Mouse (Mus musculus) embryonic facial prominence, embryonic 13.5 days (tissue): ENCODE results near the gene 2310011J03Rik. TPM values are rescaled to one million over a fixed set of nuclear protein-coding genes. Genes with fewer than 3 reads are reported as not detected.
A peak's percentile ranks its signal among the peaks of the same experiment; 100 is the strongest.

ENCODE experiments used
- ATAC-seq: fragments of 200-750 bp; cut with Nextera tagmentation; 2 replicates; pipeline ENCODE4 v1.8.0; 2017; ENCODE audit warnings: low read depth; ENCODE audit not compliant: insufficient number of reproducible peaks, insufficient read depth, low FRiP score, low TSS enrichment
- H3K27ac ChIP-seq: fragments of 300-500 bp; sonication (generic); 2 replicates; pipeline ENCODE4 v1.5.1; 2015; ENCODE audit warnings: moderate library complexity, mild to moderate bottlenecking, inconsistent platforms
- H3K27me3 ChIP-seq: fragments of 300-500 bp; sonication (generic); 2 replicates; pipeline ENCODE4 v1.6.1; 2015; ENCODE audit warnings: mild to moderate bottlenecking, inconsistent platforms
- H3K36me3 ChIP-seq: fragments of 300-500 bp; sonication (generic); 2 replicates; pipeline ENCODE4 v1.6.1; 2015; ENCODE audit warnings: mild to moderate bottlenecking, inconsistent platforms
- H3K4me1 ChIP-seq: fragments of 300-500 bp; sonication (generic); 2 replicates; pipeline ENCODE4 v1.6.1; 2015; ENCODE audit warnings: inconsistent platforms
- H3K4me2 ChIP-seq: fragments of 300-500 bp; sonication (generic); 2 replicates; pipeline ENCODE4 v1.6.1; 2015; ENCODE audit warnings: moderate library complexity, mild to moderate bottlenecking, inconsistent platforms
- H3K4me3 ChIP-seq: fragments of 300-500 bp; sonication (generic); 2 replicates; pipeline ENCODE4 v1.5.1; 2015; ENCODE audit warnings: mild to moderate bottlenecking, inconsistent platforms
- H3K9ac ChIP-seq: fragments of 300-500 bp; sonication (generic); 2 replicates; pipeline ENCODE4 v1.6.1; 2015; ENCODE audit warnings: mild to moderate bottlenecking, inconsistent platforms
- H3K9me3 ChIP-seq: fragments of 300-500 bp; sonication (generic); 2 replicates; pipeline ENCODE4 v1.6.1; 2016; ENCODE audit warnings: inconsistent platforms
- WGBS: fragments of 180-500 bp; shearing (Covaris S2); methylation state at CpG from one replicate; pipeline ENCODE4 v1.1.7; 2015; ENCODE audit warnings: mixed read lengths; 5-methylcytosine and 5-hydroxymethylcytosine counted together
- polyA plus RNA-seq: library from polyadenylated mRNA; unstranded; fragments of >200 nt; fragmentation: Nextera tagmentation; extraction: Ambion mirVana; gene quantifications from 2 replicates; pipeline ENCODE4 v1.2.1, GENCODE M21; 2015

2310011J03Rik gene
- polyA plus RNA-seq, 1 experiment from 2014 or later, result 57.9 TPM

- Histone ChIP-seq H3K36me3 (peaks cover 86% of the 10 kb centered on the region), H3K27ac (no peak overlapping the region), H3K9me3 (no peaks in the 10 kb centered on the region), H3K4me3 (no peak overlapping the region), H3K4me2 (no peak overlapping the region), H3K27me3 (no peaks in the 10 kb centered on the region), H3K4me1 (peaks cover 5% of the 10 kb centered on the region; the same call in 1 of the 2 replicates), H3K9ac (no peak overlapping the region)
- ATAC-seq, result no peak
- 85% methylated on average over 15 of the region's 15 CpGs for WGBS
Measured at GRCm38 (mm10) chr10:80285222-80286070, 34.9 kb downstream of the 2310011J03Rik start.

DNA sequence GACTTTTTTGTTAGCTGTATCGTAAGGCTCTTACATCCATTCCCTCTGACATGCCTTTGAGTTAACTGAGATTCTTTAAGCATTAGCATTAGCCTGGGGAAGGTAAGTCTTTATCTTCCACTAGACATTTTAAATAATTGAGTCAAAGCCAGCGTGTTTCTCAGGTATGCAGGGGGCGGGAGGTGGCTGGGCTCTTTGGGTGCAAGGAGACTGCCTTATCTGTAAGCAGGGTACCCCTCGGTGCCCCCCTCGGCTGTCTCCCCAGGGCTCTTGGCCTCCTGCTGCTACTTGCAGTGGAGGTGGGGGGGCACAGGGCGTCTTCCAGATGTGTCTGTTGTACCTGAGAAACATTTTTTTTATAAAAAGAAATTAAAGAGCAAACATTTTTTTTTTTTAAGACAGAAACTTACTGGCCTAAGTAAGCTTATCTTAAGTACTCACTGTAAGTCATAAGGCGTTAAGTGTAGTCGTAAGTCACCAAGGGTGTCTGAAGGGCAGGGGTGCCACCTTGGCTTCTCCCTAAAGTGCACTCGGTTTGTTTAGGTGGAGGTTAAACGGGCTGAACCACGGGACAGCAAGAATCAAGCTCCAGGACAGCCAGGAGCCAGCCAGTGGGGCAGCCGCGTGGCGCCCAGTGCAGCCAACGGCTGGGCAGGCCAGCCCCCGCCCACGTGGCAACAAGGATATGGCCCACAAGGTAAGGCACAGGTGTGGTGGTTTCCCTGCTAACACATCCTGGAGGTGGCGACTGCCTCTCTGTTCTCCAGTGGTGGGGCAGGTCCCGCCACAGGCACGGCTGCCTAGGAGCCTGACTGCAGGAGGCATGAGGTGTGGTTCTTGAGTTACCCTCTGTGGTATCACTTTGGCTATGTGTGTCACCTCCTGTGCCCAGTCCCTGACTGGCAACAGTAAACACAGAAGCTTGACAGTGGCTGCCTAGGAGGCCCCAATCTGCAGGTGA, 37.6 kb downstream of the 2310011J03Rik start:
- ATAC-seq, result no peak
- H3K9ac ChIP-seq, result no peak overlapping the region
- no peak overlapping the region for H3K27ac ChIP-seq
- H3K4me2 ChIP-seq, result no peak overlapping the region
- H3K9me3 ChIP-seq, result no peaks in the 10 kb centered on the region
- H3K27me3 ChIP-seq, result no peaks in the 10 kb centered on the region
- WGBS, result 86% methylated on average over 20 of the region's 20 CpGs
- peaks cover 97% of the 10 kb centered on the region for H3K36me3 ChIP-seq
- H3K4me1 ChIP-seq, result peaks cover 5% of the 10 kb centered on the region; the same call in 1 of the 2 replicates
- H3K4me3 ChIP-seq, result no peak overlapping the region

- 74% methylated on average over 8 of the region's 8 CpGs for WGBS
- no peak overlapping the region for H3K4me3 ChIP-seq
- no peak overlapping the region for H3K4me2 ChIP-seq
- H3K4me1 ChIP-seq, result peaks cover 5% of the 10 kb centered on the region; the same call in 1 of the 2 replicates
- H3K27ac ChIP-seq, result no peak overlapping the region
- ATAC-seq, result no peak
- no peaks in the 10 kb centered on the region for H3K27me3 ChIP-seq
- H3K9ac ChIP-seq, result 0 out of 2 replicates have a peak overlapping the region, but pooled peaks have one; percentile 33
- no peaks in the 10 kb centered on the region for H3K9me3 ChIP-seq
- peaks cover 97% of the 10 kb centered on the region for H3K36me3 ChIP-seq
Measured at GRCm38 (mm10) chr10:80281921-80282371, 38.4 kb downstream of the 2310011J03Rik start.

DNA sequence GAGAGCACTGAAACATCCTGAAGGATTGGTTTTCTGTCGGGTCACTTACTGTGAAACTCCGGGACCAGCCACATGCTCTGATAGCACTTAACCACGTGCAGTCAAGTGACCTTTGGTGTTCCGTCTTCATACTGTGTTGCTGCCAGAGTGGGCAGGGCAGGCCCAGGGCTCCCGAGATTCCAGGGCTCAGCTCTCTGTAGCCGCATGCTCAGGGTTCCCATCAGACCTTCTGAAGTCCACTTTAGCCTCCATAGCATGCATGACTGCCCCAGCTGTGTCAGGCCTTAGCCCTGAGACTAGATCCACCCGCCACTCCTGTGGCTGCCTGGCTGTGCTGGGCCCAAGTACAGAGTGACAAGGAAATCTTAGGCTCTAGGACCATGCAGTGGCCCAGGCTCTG, 39.0 kb downstream of the 2310011J03Rik start:
- no peak overlapping the region for H3K4me3 ChIP-seq
- 85% methylated on average over 7 of the region's 7 CpGs for WGBS
- no peak for ATAC-seq

GRCm38 (mm10) chr10:80279273-80279672, 41.1 kb downstream of the 2310011J03Rik start:
- Histone ChIP-seq H3K4me2 (no peak overlapping the region), H3K9ac (no peak overlapping the region), H3K4me1 (peaks cover 5% of the 10 kb centered on the region; the same call in 1 of the 2 replicates), H3K9me3 (no peaks in the 10 kb centered on the region), H3K4me3 (no peak overlapping the region), H3K27me3 (no peaks in the 10 kb centered on the region), H3K36me3 (peaks cover 96% of the 10 kb centered on the region), H3K27ac (no peak overlapping the region)
- 95% methylated on average over 12 of the region's 12 CpGs for WGBS
- ATAC-seq, result no peak

More for the DNA sequence above, 39.0 kb downstream of the 2310011J03Rik start:
- H3K27ac ChIP-seq, result no peak overlapping the region
- H3K9ac ChIP-seq, result 0 out of 2 replicates have a peak overlapping the region, but pooled peaks have one; percentile 33
- no peaks in the 10 kb centered on the region for H3K27me3 ChIP-seq
- H3K9me3 ChIP-seq, result no peaks in the 10 kb centered on the region
- H3K4me2 ChIP-seq, result no peak overlapping the region
- peaks cover 5% of the 10 kb centered on the region; the same call in 1 of the 2 replicates for H3K4me1 ChIP-seq
- H3K36me3 ChIP-seq, result peaks cover 96% of the 10 kb centered on the region

DNA sequence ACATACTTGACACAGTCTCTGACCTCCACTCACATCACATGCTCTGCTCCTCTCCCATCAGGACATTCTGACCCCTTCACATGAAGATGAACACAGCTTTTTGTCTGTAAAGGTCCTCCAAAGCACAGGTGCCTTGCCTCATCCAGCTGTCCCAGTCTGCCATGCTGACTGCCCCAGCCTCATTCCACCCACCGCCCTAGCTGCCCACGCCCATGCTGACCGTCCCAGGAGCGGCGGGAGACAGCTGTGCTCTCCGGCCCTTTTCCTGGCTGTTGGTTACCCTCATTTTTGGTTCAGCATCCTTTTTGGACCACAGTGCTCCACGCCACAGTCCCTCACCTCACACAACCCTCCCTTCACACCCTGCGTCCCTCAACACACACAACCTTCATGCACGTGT, 41.9 kb downstream of the 2310011J03Rik start:
- Histone ChIP-seq H3K9me3 (no peaks in the 10 kb centered on the region), H3K27me3 (no peaks in the 10 kb centered on the region), H3K9ac (no peak overlapping the region), H3K36me3 (peaks cover 96% of the 10 kb centered on the region), H3K4me1 (peaks cover 7% of the 10 kb centered on the region), H3K4me3 (no peak overlapping the region), H3K4me2 (no peak overlapping the region), H3K27ac (no peak overlapping the region)
- 91% methylated on average over 9 of the region's 9 CpGs for WGBS
- no peak for ATAC-seq

- Histone ChIP-seq H3K36me3 (peaks cover 85% of the 10 kb centered on the region), H3K27ac (no peak overlapping the region), H3K9ac (no peak overlapping the region), H3K4me1 (peaks cover 7% of the 10 kb centered on the region; the same call in 1 of the 2 replicates), H3K27me3 (no peaks in the 10 kb centered on the region), H3K4me2 (no peak overlapping the region), H3K4me3 (no peak overlapping the region), H3K9me3 (no peaks in the 10 kb centered on the region)
- ATAC-seq, result no peak
- 83% methylated on average over 5 of the region's 5 CpGs for WGBS
Measured at GRCm38 (mm10) chr10:80276238-80276637, 44.1 kb downstream of the 2310011J03Rik start.

- Histone ChIP-seq H3K4me2 (no peak overlapping the region), H3K9me3 (no peaks in the 10 kb centered on the region), H3K4me1 (peaks cover 17% of the 10 kb centered on the region), H3K27me3 (no peaks in the 10 kb centered on the region), H3K4me3 (no peak overlapping the region), H3K36me3 (peaks cover 73% of the 10 kb centered on the region), H3K9ac (no peak overlapping the region), H3K27ac (no peak overlapping the region)
- WGBS, result 85% methylated on average over 3 of the region's 3 CpGs
- ATAC-seq, result no peak
Measured at GRCm38 (mm10) chr10:80273847-80274246, 46.5 kb downstream of the 2310011J03Rik start.

GRCm38 (mm10) chr10:80271870-80272585, 48.3 kb downstream of the 2310011J03Rik start:
- ATAC-seq, result no peak
- Histone ChIP-seq H3K9ac (peak overlapping the region; percentile 37; the same call in 1 of the 2 replicates), H3K27me3 (no peaks in the 10 kb centered on the region), H3K4me1 (peaks cover 35% of the 10 kb centered on the region), H3K27ac (no peak overlapping the region), H3K4me2 (no peak overlapping the region), H3K4me3 (no peak overlapping the region), H3K9me3 (no peaks in the 10 kb centered on the region), H3K36me3 (peaks cover 71% of the 10 kb centered on the region)
- 90% methylated on average over 8 of the region's 8 CpGs for WGBS

- Histone ChIP-seq H3K27me3 (no peaks in the 10 kb centered on the region), H3K4me2 (no peak overlapping the region), H3K9me3 (no peaks in the 10 kb centered on the region), H3K4me3 (no peak overlapping the region), H3K27ac (no peak overlapping the region), H3K4me1 (peaks cover 42% of the 10 kb centered on the region), H3K9ac (peak overlapping the region; percentile 37; the same call in 1 of the 2 replicates), H3K36me3 (peaks cover 67% of the 10 kb centered on the region)
- 78% methylated on average over 5 of the region's 5 CpGs for WGBS
- no peak for ATAC-seq
Measured at GRCm38 (mm10) chr10:80271186-80271843, 49.0 kb downstream of the 2310011J03Rik start.
